Mouse (Mus musculus) frontal cortex, postnatal 25 days (tissue): ENCODE measurements around the gene Zbtb18.
"Not testable (repeated sequence)": the region's sequence is repeated elsewhere in the genome, so short reads cannot be mapped to it uniquely, and the experiment has no call there.

Source experiments
- DNase-seq, 2 experiments: peaks; one replicate each; pipeline ENCODE4 v3.0.0; 2022; ENCODE audit warnings: low spot score in 2 of 2

Zbtb18 gene

GRCm38 (mm10) chr1:177447086-177447485 lies 4.9 kb downstream of the Zbtb18 start:
- no peak for DNase-seq

- DNase-seq, result no peak
These were observed 5.5 kb downstream of the Zbtb18 start for GRCm38 (mm10) chr1:177447541-177448111.

DNA sequence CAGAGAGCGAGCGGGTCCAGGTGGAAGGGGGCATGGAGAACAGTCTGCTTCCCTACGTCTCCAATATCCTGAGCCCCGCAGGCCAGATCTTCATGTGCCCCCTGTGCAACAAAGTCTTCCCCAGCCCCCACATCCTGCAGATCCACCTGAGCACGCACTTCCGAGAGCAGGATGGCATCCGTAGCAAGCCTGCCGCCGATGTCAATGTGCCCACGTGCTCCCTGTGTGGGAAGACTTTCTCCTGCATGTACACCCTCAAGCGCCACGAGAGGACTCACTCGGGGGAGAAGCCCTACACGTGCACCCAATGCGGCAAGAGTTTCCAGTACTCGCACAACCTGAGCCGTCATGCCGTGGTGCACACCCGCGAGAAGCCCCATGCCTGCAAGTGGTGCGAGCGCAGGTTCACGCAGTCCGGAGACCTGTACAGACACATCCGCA lies 6.0 kb downstream of the Zbtb18 start:
- DNase-seq, result peak in 1 of 2 experiments; percentile 34

DNA sequence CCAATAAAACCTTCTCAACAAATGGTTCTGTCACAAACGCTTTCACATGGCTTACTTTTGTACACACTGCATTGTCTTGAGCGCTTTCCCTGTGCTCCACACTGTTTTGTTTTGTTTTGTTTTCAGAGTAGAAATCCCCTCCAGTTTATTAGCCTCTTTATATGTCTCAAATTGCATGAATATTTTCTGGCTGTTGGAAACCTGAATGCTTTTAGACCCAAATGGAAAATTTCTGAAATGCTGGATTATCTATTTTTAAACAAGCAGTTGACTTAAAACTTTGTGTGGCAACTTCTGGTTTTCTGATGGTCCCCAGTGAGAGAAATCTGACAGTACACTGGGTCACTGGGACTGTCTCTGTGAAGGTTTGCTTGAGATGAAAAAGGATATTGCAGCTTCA lies 6.8 kb downstream of the Zbtb18 start:
- DNase-seq, result no peak

- not testable (repeated sequence) for DNase-seq
These were observed 7.7 kb downstream of the Zbtb18 start for GRCm38 (mm10) chr1:177449857-177450256.

GRCm38 (mm10) chr1:177451041-177451440 lies 8.9 kb downstream of the Zbtb18 start:
- DNase-seq, result no peak

DNA sequence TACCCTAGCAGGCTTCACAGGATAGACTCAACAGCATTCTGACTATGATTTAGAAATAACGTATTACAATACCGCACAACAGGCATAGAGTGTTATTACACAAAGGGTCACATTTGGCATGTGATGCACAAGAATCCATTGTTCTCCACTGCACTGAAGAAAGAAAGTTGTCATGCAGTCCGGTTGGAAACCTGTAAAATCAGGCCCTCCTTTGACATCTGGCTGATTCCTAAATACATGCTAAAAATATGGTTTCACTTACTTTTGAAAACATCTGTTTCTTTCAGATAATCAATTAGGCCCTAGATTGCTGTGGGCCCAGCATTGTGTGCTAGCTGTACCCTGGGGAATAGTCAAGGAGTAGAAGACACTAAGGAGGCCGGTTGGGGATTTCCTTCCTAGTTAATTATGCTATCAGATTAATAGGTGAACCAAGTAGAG lies 9.9 kb downstream of the Zbtb18 start:
- no peak for DNase-seq

GRCm38 (mm10) chr1:177452987-177453386 lies 10.8 kb downstream of the Zbtb18 start:
- DNase-seq, result no peak

- DNase-seq, result no peak
These were observed 11.7 kb downstream of the Zbtb18 start for GRCm38 (mm10) chr1:177453806-177454205.

DNA sequence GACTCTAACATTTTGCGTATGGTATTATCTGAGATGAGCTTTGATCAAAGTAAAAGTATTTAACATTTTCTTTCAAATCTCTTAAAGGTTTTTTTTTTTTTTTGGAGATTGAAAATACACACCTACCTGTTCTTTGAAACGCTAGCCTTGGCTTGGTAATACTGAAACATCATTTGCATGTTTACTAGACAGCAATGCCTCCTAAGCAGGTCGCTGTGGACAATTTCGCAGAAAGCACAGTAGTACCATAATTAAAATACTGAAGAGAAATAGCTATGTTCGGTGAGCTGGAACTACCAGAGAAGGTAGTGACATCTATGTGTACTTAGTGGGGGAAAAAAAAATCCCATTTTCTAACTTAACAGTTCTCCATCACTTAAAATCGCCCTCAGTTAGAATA lies 12.3 kb downstream of the Zbtb18 start:
- no peak for DNase-seq

DNA sequence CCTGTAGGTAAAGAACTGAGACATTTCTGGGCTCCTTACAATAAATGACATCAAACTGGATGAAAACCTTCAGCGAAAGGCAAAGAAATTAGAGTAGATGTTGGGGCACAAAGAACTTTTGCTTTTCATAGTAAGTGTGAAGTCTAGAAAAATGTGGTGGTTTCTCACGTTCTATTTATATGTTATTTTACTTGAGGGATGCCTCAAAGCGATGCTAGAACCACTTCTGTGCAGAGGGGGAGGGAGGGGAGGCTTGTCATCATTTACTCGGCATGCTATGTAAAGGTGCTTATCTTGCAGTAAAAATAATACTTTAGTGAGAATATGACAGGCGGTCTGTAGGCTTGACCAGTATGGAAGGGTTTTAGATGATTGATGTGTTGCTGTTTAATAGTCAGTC lies 13.3 kb downstream of the Zbtb18 start:
- DNase-seq, result no peak

GRCm38 (mm10) chr1:177456208-177456607 lies 14.1 kb downstream of the Zbtb18 start:
- DNase-seq, result no peak

DNA sequence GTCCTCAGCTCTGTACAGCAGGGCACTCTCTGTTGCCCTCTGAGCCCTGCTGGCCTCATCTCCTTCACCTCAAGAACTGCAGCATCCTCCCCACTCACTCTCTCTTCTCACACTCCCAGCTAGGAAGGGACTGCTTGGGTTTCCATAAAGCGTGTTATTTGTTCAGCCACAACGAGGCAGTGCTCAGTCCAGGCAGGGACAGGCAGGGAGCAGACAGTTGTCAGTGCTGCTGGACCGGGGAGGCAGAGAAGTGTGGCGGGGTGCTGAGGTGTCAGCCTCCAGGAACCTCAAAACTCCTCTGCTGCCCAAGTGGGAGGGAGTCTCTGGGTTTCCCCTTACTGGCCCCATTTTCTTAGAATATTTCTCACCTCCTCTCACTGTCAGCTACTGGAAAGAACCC lies 14.6 kb downstream of the Zbtb18 start:
- DNase-seq, result no peak

GRCm38 (mm10) chr1:177457981-177458380 lies 15.8 kb downstream of the Zbtb18 start:
- no peak for DNase-seq

GRCm38 (mm10) chr1:177458456-177459389 lies 16.6 kb downstream of the Zbtb18 start:
- no peak for DNase-seq

DNA sequence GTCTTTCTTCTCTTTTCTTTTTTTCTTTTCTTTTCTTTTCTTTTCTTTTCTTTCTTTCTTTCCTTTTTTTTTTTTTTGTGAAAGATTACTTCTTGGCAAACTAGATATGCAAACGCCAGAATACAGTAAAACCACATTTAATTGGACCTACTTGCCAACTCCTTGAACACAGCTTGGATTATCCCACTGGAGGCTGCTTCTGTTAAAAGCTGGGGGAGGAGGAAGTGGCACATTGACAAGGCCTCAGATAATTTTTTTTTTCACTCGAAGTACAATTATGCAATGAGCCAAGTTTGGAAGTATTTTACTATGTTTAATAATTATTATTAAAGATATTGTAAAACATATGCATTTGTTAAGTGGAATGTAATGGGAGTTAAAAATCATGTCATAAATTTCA lies 17.4 kb downstream of the Zbtb18 start:
- no peak for DNase-seq

DNA sequence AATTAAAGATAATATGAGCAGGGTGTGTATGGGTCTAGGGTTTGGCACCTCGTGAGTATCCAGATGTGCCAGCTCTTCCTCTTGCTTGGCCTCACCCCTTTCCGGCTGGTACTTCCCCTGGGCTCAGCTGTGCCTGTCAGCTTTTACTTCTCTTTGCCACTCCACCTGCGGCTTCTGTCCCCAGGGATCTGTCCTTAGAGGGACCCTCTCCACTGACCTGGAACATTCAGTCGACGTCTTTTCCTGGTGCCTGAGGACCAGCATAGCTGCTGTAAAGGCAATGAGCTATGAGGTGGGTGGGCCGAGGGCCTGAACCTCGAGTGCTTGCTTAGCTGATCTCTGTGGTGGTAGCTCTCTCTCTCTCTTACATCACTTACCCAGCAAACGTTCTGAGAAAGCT lies 25.0 kb downstream of the Zbtb18 start:
- DNase-seq, result no peak

DNA sequence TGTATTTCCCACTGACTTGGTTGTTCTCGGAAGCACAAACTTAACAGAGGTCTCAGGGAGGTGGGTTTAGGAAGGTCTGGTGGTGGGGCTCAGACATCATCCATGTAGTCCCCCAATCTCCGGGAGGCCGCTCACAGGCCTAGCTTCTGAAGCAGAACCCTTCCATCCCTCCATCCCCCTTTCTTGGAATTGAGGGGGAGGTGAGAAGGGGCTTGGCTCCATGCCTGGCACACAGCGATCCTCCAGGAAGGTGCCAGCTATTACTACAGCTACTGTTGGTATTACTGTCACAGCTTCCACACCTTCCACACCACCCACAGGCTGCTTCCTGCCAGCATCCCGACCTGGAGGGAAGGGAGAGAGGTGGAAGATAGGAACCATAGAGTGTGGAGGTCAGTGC lies 26.3 kb downstream of the Zbtb18 start:
- no peak for DNase-seq

GRCm38 (mm10) chr1:177470091-177470490 lies 27.9 kb downstream of the Zbtb18 start:
- DNase-seq, result no peak

- DNase-seq, result no peak
These were observed 28.8 kb downstream of the Zbtb18 start for GRCm38 (mm10) chr1:177470951-177471350.

- no peak for DNase-seq
These were observed 33.5 kb downstream of the Zbtb18 start for GRCm38 (mm10) chr1:177475542-177476197.

- DNase-seq, result no peak
These were observed 36.4 kb downstream of the Zbtb18 start for GRCm38 (mm10) chr1:177478578-177478977.
